Mouse (Mus musculus): Measurements from ENCODE around the gene U2surp. TPM values are rescaled to one million over a fixed set of nuclear protein-coding genes. Genes with fewer than 3 reads are reported as not detected.

The U2surp gene
- total RNA-seq, 2 experiments from 2014 or later, result 48.9 to 50.0 TPM

- DNase-seq, result peak; percentile 42 to 73
- intact Hi-C loops (cut with DNase I), result no loop called here
Observed at GRCm38 (mm10) chr9:95540487-95540886, 28.7 kb upstream of the U2surp start.

GRCm38 (mm10) chr9:95539176-95539800 is 27.5 kb upstream of the U2surp start:
- intact Hi-C loops (cut with DNase I), result no loop called here
- no peak for DNase-seq

GRCm38 (mm10) chr9:95533817-95534216 is 22.0 kb upstream of the U2surp start:
- DNase-seq, result no peak
- intact Hi-C loops (cut with DNase I), result loop anchor here (5.0 kb wide), 1 partner anchor 163 kb away; no protein-coding TSS in a partner anchor

- DNase-seq, result no peak
- intact Hi-C loops (cut with DNase I), result loop anchor here (5.0 kb wide), 1 partner anchor 166 kb away; no protein-coding TSS in a partner anchor
Observed at GRCm38 (mm10) chr9:95531144-95531543, 19.3 kb upstream of the U2surp start.

DNA sequence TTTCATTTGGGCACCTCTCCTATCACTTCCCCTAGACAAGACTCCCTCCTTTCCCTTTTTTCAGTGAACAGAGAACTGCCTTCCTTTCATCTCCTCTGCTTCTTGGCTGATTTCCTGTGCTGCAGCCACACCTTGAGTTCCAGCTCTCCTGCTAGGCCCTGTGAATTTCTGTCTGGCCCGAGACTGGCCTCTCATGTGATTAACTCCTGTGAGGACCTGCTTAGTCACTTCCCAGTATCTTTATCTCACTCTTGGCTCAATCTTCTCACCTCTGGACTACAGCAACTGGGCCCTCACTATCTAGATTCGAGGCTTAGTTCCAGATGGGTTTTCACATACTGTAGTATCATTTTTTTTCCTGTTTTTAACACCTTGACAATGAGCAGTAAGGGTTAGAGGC is 15.9 kb upstream of the U2surp start:
- intact Hi-C loops (cut with DNase I), result loop anchor here (2.0 kb wide), 1 partner anchor 325 kb away; no protein-coding TSS in a partner anchor
- DNase-seq, result no peak

GRCm38 (mm10) chr9:95525961-95526360 is 14.2 kb upstream of the U2surp start:
- intact Hi-C loops (cut with DNase I), result loop anchor here (2.0 kb wide), 1 partner anchor 327 kb away; no protein-coding TSS in a partner anchor
- peak; percentile 72 to 74 for DNase-seq

DNA sequence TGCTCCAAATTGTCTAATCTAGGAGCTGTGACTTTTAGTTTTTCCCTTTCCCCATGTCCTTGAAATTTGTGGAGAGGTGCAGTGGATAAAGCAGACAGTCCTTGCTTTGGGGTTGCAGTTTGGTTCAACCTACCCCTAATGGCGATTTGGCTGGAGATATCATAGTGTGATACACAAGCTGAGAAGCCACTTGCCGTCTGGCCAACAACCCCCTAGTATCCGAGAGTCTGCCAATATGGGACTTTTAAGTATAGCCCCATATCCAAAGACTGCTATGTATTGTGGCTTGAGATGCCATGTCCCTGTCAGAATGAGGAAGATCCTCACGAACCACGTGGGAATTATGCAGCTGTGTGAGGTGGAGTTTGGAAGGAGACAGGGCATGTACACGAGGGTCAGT is 13.6 kb upstream of the U2surp start:
- DNase-seq, result no peak
- intact Hi-C loops (cut with DNase I), result no loop called here

GRCm38 (mm10) chr9:95522561-95522960 is 10.8 kb upstream of the U2surp start:
- no peak for DNase-seq
- intact Hi-C loops (cut with DNase I), result no loop called here

GRCm38 (mm10) chr9:95521566-95521965 is 9.8 kb upstream of the U2surp start:
- intact Hi-C loops (cut with DNase I), result no loop called here
- no peak for DNase-seq

- intact Hi-C loops (cut with DNase I), result no loop called here
- DNase-seq, result no peak
Observed at GRCm38 (mm10) chr9:95521031-95521430, 9.2 kb upstream of the U2surp start.

- no peak for DNase-seq
- intact Hi-C loops (cut with DNase I), result no loop called here
Observed at GRCm38 (mm10) chr9:95520563-95520962, 8.8 kb upstream of the U2surp start.

DNA sequence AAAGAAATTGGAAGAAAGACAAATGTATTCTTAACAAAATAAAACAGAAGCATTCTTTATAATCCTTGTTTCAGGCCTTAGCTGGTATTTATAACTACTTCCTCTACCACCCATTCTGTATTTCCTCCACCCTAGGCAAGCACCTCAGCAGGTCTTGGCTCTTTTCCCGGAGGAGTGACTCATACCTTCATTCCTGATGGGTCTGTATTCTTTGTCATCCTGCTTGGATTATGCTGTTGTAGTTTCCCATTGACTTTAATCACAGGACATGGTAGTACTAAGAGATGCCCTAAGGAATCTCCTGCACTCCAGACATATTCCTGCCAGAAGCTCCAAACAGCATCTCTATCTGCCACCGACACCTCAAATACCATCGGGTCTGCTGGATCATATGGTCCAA is 2.6 kb upstream of the U2surp start:
- intact Hi-C loops (cut with DNase I), result loop anchor here (5.0 to 10.0 kb wide), 2 partner anchors 343 to 980 kb away; partner anchors contain the start of genes 1190002N15Rik and Atr
- peak in 1 of 2 experiments; percentile 24 for DNase-seq

DNA sequence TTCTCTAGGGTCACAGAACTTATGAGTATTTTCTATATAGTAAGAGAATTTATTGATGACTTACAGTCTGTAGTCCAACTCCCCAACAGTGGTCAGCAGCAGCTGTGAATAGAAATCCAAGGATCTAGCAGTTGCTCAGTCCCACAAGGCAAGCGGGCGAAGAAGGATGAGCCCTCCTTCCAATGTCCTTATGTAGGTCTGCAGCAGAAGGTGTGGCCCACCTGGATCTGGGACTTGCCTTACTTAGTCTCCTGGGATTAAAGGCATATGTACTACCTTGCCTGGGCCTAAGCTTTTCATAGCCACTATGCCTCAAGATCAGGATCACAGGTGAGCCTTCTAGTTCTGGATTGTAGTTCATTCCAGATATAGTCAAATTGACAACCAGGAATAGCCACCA is 2.0 kb upstream of the U2surp start:
- intact Hi-C loops (cut with DNase I), result loop anchor here (5.0 to 10.0 kb wide), 2 partner anchors 344 to 979 kb away; partner anchors contain the start of genes 1190002N15Rik and Atr
- no peak for DNase-seq

- intact Hi-C loops (cut with DNase I), result loop anchor here (5.0 to 10.0 kb wide), 2 partner anchors 345 to 978 kb away; partner anchors contain the start of genes 1190002N15Rik and Atr
- DNase-seq, result no peak
Observed at GRCm38 (mm10) chr9:95512331-95513030, 685 bp upstream of the U2surp start.

DNA sequence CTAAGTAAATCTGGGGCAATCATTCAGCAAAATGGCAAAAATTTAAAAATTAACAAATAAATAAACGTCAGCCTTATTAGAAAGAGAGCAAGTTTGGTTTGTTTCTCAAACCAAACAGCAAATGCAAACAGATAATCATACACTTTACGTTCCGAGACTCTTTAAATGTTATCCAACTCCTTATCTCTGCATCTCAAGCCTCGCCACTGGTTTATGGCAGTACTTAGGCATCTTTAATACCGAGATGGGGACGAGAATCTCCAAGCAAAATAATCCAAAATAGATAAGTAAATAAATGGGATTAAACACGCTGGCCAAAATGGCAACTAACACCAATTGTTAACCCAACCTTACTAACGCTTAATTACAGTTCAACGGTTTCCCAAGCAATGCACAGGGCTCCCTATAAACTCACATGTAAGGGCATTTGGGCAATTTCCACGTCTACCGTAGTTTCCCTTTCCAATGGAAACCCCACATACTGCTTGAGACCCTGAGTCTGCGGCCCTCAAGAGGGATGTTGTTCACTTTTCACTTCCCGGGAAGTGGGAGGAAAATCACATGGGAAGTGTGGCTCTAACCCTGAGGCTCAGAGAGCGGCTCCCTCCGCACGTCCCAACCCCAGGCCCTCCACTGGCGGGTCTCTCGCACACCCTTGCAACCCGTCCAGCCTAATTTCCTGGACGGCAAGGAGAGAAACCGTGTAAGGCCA is 947 bp downstream of the U2surp start:
- intact Hi-C loops (cut with DNase I), result loop anchor here (5.0 to 10.0 kb wide), 2 partner anchors 346 to 976 kb away; partner anchors contain the start of genes 1190002N15Rik and Atr

DNA sequence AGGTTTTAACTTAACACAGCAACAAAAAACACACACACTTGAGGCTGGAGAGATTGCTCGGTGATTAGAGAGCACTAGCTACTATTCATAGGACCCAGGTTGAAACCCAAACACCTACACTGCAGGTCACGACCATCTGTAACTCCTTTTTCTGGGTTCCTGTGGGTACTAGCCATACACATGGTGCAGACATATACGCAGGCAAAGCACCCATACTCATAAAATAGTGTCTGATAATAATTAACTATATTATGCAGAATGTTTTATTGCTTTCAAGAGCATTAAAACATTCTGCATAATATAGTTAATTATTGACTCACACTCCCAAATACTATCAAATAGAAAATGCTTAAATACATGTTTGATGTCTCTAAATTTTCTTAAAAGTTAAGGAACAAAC is 6.1 kb downstream of the U2surp start:
- DNase-seq, result no peak
- intact Hi-C loops (cut with DNase I), result no loop called here

More for the DNA sequence above, 947 bp downstream of the U2surp start:
- DNase-seq, result no peak

GRCm38 (mm10) chr9:95499848-95500247 is 11.9 kb downstream of the U2surp start:
- no peak for DNase-seq
- intact Hi-C loops (cut with DNase I), result no loop called here

DNA sequence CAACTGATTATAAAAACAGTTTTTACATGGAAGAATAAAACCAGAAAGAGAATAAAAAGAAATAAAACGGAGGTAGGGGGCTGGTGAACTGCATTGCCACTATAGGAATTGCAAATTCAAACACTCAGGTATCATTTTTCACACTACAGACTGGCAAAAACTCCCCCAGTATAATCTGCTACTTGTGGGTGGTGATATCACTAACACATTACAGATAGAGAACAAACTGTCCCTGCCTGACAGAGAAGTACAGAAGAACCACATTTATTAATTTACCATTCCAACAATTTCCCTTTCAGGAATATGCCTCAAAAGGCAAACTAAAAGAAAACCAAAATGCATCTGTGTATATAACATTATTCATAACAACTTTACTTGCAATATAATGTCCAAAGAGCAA is 16.8 kb downstream of the U2surp start:
- DNase-seq, result no peak
- intact Hi-C loops (cut with DNase I), result no loop called here

DNA sequence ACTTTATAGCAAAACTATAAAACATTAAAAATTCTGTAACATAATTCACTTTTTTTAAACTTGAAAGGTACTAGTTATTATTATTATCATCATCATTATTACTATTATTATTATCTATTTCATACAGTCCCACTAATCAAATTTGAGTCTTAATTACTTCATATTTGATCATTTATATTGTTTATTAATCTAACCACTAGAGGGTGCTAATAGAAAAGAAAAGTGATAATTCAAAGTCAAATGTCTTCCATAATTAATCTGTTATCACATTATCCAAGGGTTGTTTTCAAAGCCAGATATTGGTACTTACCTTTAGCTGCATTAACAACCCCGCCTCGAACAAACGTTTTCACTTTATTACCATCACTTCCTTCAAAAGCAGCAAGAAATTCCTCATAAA is 18.4 kb downstream of the U2surp start:
- intact Hi-C loops (cut with DNase I), result loop anchor here (1.0 kb wide), 1 partner anchor 360 kb away; no protein-coding TSS in a partner anchor

DNA sequence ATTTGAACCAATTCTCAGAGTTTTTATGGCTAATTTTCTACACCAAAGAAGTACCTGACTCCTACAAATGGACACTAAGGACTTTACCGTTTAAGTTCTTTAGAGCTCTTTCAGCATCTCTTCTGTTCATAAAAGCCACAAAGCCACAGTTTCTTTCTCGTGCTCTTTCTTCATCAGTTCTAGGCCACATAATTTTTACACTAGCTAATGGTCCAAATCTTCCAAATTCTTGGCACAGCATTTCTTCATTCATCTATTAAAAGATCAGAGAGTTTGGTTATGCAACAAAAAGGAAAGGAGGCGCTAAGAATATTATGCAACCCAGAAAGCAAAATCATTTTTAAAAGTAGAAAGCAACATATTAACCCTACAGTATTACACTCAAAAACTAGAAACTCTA is 21.8 kb downstream of the U2surp start:
- intact Hi-C loops (cut with DNase I), result no loop called here
- DNase-seq, result no peak

More for the DNA sequence above, 18.4 kb downstream of the U2surp start:
- no peak for DNase-seq

- intact Hi-C loops (cut with DNase I), result no loop called here
- no peak for DNase-seq
Observed at GRCm38 (mm10) chr9:95488861-95489260, 22.9 kb downstream of the U2surp start.

Measured in heart, postnatal 10 days (tissue).